Mouse (Mus musculus): ENCODE results near the gene Il10rb.

GRCm38 (mm10) chr16:91471481-91471880 lies 65.5 kb downstream of the Il10rb start:
- TF ChIP-seq EP300 (optimal IDR thresholded peaks at IDR 0.05) (no peak), CTCF (IDR thresholded peaks at IDR 0.05; ENCODE audit: low read depth) (no peak)
